In the genomic region with DNA sequence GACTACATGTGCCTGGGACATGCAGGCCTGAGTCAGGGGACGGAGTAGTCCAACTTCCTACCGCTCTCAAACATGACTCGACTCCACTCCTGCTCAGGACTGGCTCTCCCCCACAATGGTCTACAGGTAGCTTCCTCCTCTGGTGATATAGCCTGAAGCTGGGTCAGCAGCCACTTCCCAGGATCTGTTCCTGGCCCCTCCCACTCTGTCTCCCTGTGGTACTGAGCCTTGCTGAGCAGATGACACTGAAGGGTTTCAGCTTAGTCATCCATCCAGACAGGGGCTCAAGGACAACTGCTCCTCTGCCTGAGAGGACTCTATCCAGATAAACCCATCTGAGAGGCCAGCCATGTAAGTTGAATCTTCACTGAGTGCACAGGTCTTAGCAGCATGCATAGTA, we compare ENCODE assay signal across 15 mouse cellular contexts.
"Had no signal": no experiment of that assay in that cellular context is flagged by ENCODE, and none has a peak within 500 bp of the region (broad histone marks: within the 10 kb centered on the region; RNA-seq: fewer than 3 reads in every experiment).

No protein-coding gene starts in this region.

- H3K27me3 ChIP-seq: liver, embryonic 15.5 days; midbrain, embryonic 13.5 days; neural tube, embryonic 13.5 days had no signal

- ATAC-seq: lung, postnatal 0 days; midbrain, embryonic 13.5 days had no signal

- H3K9me3 ChIP-seq: limb, embryonic 10.5 days; liver, embryonic 15.5 days; midbrain, embryonic 13.5 days; neural tube, embryonic 13.5 days had no signal

- H3K4me3 ChIP-seq: limb, embryonic 10.5 days; liver, embryonic 15.5 days; midbrain, embryonic 13.5 days; neural tube, embryonic 13.5 days had no signal

- H3K9ac ChIP-seq: liver, embryonic 15.5 days; midbrain, embryonic 13.5 days; neural tube, embryonic 13.5 days had no signal

- H3K36me3 ChIP-seq: limb, embryonic 10.5 days; midbrain, embryonic 13.5 days; neural tube, embryonic 13.5 days had no signal

- H3K4me2 ChIP-seq: liver, embryonic 11.5 days; liver, embryonic 15.5 days; midbrain, embryonic 13.5 days; neural tube, embryonic 13.5 days had no signal

- H3K4me1 ChIP-seq: limb, embryonic 10.5 days; liver, embryonic 15.5 days had no signal

- DNase-seq: kidney, adult 18-20 months; kidney, postnatal 14 days; lung, adult 2 months; lung, postnatal 36 days; retina, postnatal 1 day; right cerebral cortex, postnatal 4 days; spleen, adult 18-20 months; thymus, adult 18-20 months; thymus, postnatal 14 days had no signal

- H3K27ac ChIP-seq: limb, embryonic 10.5 days; liver, embryonic 15.5 days; midbrain, embryonic 13.5 days; neural tube, embryonic 13.5 days had no signal
